Mouse (Mus musculus): ENCODE measurements around the gene Tmem267.
A peak's percentile ranks its signal among the peaks of the same experiment; 100 is the strongest.

Gene Tmem267

GRCm38 (mm10) chr13:119619735-119620134 lies 131.9 kb downstream of the Tmem267 start:
- peak; percentile 65 for DNase-seq

- no peak for DNase-seq
Measured at GRCm38 (mm10) chr13:119623634-119624033, 135.8 kb downstream of the Tmem267 start, which contains the start of gene Ccl28. Gene Ccl28, plus strand, starts transcription at chr13:119623819.

GRCm38 (mm10) chr13:119625952-119626351 lies 138.1 kb downstream of the Tmem267 start:
- DNase-seq: peak; percentile 66

GRCm38 (mm10) chr13:119631482-119632155 lies 143.8 kb downstream of the Tmem267 start:
- DNase-seq: peak; percentile 94

GRCm38 (mm10) chr13:119632156-119632548 lies 144.3 kb downstream of the Tmem267 start:
- no peak for DNase-seq

- no peak for DNase-seq
Measured at GRCm38 (mm10) chr13:119635496-119635895, 147.7 kb downstream of the Tmem267 start.

GRCm38 (mm10) chr13:119637837-119638236 lies 150.0 kb downstream of the Tmem267 start:
- DNase-seq: no peak

GRCm38 (mm10) chr13:119638449-119638848 lies 150.6 kb downstream of the Tmem267 start:
- DNase-seq: peak; percentile 43

GRCm38 (mm10) chr13:119639302-119639701 lies 151.5 kb downstream of the Tmem267 start:
- no peak for DNase-seq

- DNase-seq: peak; percentile 55
Measured at GRCm38 (mm10) chr13:119640504-119640903, 152.7 kb downstream of the Tmem267 start.

GRCm38 (mm10) chr13:119641145-119641544 lies 153.3 kb downstream of the Tmem267 start:
- no peak for DNase-seq

GRCm38 (mm10) chr13:119644769-119645168 lies 156.9 kb downstream of the Tmem267 start:
- no peak for DNase-seq

GRCm38 (mm10) chr13:119646511-119646910 lies 158.7 kb downstream of the Tmem267 start:
- DNase-seq: no peak

- DNase-seq: peak; percentile 17
Measured at GRCm38 (mm10) chr13:119648891-119649698, 161.3 kb downstream of the Tmem267 start.

GRCm38 (mm10) chr13:119649699-119650046 lies 161.8 kb downstream of the Tmem267 start:
- DNase-seq: no peak

GRCm38 (mm10) chr13:119654734-119655133 lies 166.9 kb downstream of the Tmem267 start:
- DNase-seq: no peak

- DNase-seq: no peak
Measured at GRCm38 (mm10) chr13:119656246-119656645, 168.4 kb downstream of the Tmem267 start.

GRCm38 (mm10) chr13:119656846-119657416 lies 169.1 kb downstream of the Tmem267 start:
- DNase-seq: no peak
